Comparison of ENCODE assay signal across 14 mouse cellular contexts in genomic region chr14:48126931-48127330, GRCm38 (mm10).
"Had no signal": no experiment of that assay in that cellular context is flagged by ENCODE, and none has a peak within 500 bp of the region (broad histone marks: within the 10 kb centered on the region; RNA-seq: fewer than 3 reads in every experiment).

No protein-coding gene starts in this region.

- H3K4me1 ChIP-seq: megakaryocyte, embryonic 14.5 days had no signal

- H3K27ac ChIP-seq: intestine, embryonic 15.5 days; kidney, embryonic 15.5 days; limb, embryonic 13.5 days; liver, embryonic 12.5 days; liver, embryonic 15.5 days; lung, embryonic 15.5 days; midbrain, embryonic 12.5 days had no signal

- ATAC-seq: intestine, embryonic 15.5 days; liver, embryonic 12.5 days had no signal

- H3K4me2 ChIP-seq: intestine, embryonic 15.5 days; kidney, embryonic 15.5 days; limb, embryonic 13.5 days; liver, embryonic 12.5 days; liver, embryonic 15.5 days; lung, embryonic 15.5 days; midbrain, embryonic 12.5 days had no signal

- H3K4me3 ChIP-seq: intestine, embryonic 15.5 days; kidney, embryonic 15.5 days; limb, embryonic 10.5 days; limb, embryonic 13.5 days; liver, embryonic 12.5 days; liver, embryonic 15.5 days; lung, embryonic 15.5 days; megakaryocyte, embryonic 14.5 days; midbrain, embryonic 12.5 days had no signal

- DNase-seq: kidney, postnatal 4 days; liver; lung, adult 18-20 months; lung, postnatal 36 days; thymus, postnatal 25 days had no signal

- H3K9ac ChIP-seq: intestine, embryonic 15.5 days; kidney, embryonic 15.5 days; limb, embryonic 13.5 days; liver, embryonic 12.5 days; liver, embryonic 15.5 days; lung, embryonic 15.5 days; midbrain, embryonic 12.5 days had no signal

- H3K27me3 ChIP-seq: intestine, embryonic 15.5 days; kidney, embryonic 15.5 days; lung, embryonic 15.5 days had no signal

- H3K9me3 ChIP-seq: intestine, embryonic 15.5 days; kidney, embryonic 15.5 days; limb, embryonic 10.5 days; limb, embryonic 13.5 days; liver, embryonic 12.5 days; liver, embryonic 15.5 days; lung, embryonic 15.5 days; megakaryocyte, embryonic 14.5 days; midbrain, embryonic 12.5 days had no signal

- H3K36me3 ChIP-seq: intestine, embryonic 15.5 days; kidney, embryonic 15.5 days; limb, embryonic 13.5 days; liver, embryonic 12.5 days; liver, embryonic 15.5 days; lung, embryonic 15.5 days had no signal
